Mouse (Mus musculus) brown adipose tissue, adult 24 weeks (tissue): Measurements from ENCODE around the gene Ccdc103. TPM values are rescaled to one million over a fixed set of nuclear protein-coding genes. Genes with fewer than 3 reads are reported as not detected.

ENCODE experiments used
- H3K27ac ChIP-seq: fragments of 200-500 bp; replicated peaks from 2 replicates; pipeline ENCODE4 v1.5.1; 2012; ENCODE audit warnings: low read depth, mild to moderate bottlenecking, low read length
- H3K4me1 ChIP-seq: fragments of 200-500 bp; 2 replicates; pipeline ENCODE4 v1.6.1; 2012; ENCODE audit warnings: low read length, mixed read lengths; ENCODE audit not compliant: control insufficient read depth, insufficient read depth, insufficient read length
- H3K4me3 ChIP-seq: fragments of 200-500 bp; 2 replicates; pipeline ENCODE4 v1.5.1; 2012; ENCODE audit warnings: low read depth, mild to moderate bottlenecking, low read length, moderate library complexity; ENCODE audit not compliant: insufficient read depth
- polyA plus RNA-seq: library from polyadenylated mRNA; stranded (reverse); fragments of >200 nt; gene quantifications from 2 replicates; pipeline ENCODE4 v1.2.4, GENCODE M21; 2012; ENCODE audit not compliant: missing spikeins, insufficient read depth, insufficient read length

The Ccdc103 gene
- polyA plus RNA-seq, 1 experiment: not detected

DNA sequence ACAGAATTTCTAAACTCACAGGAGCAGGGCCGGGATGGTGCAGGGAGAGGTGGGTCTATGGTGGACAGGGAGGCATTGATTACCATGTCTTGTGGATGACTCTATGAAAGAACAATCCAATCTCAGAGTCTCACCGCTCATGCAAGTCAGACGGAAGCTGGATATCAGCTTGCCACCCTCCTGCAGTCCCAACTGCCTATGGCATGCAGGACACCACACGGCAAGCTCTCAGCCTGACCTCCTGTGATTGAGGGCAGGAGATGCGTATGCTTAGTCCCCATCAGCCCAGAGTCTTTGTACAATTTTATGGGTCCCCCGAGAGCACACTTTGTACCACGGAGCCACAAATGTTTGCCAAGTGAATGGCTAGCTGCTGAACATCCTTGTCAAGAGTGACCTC is 22.6 kb downstream of the Ccdc103 start:
- Histone ChIP-seq H3K4me1 (no peaks in the 10 kb centered on the region), H3K4me3 (no peak overlapping the region), H3K27ac (no peak overlapping the region)

DNA sequence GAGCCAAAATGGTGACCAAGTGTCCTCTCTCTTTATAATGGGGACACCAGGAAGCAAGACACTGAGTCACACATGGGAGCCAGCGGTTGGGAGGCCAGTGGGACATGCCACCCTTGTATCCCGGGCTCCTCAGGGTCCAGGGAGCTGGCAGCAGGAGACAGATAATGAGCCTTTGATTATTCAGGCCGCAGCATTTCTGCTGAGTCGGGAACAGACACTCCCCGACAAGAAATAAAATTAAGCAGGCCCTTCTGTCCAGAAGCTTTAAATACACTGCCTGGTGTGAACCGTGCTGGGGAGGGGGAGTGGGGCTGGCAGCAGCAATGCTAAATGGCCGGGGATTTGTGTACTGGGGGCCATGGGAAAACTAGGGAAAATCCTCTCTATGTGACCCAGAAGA is 30.4 kb downstream of the Ccdc103 start:
- no peak overlapping the region for H3K4me3 ChIP-seq
- H3K27ac ChIP-seq: no peak overlapping the region
- no peaks in the 10 kb centered on the region for H3K4me1 ChIP-seq

DNA sequence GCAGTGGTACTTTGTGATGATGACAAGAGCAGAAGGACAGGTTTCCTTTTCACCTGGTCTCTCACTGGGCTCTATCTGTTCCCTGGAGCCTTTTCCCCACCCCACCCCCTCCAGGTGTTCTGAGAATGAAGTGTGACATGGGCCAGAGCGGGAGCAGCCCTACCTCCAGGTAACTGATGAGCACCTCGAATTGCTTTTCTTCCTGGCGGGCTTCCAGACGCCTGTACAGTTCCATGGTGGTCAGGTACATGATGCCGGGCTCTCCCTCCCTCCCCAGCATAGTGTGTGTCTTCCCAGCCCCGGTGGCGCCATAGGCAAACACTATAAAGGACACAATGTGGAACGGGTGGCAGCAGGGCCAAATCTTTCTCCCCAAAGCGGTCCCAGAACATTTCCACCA is 34.4 kb downstream of the Ccdc103 start:
- Histone ChIP-seq H3K27ac (no peak overlapping the region), H3K4me1 (no peaks in the 10 kb centered on the region), H3K4me3 (no peak overlapping the region)

DNA sequence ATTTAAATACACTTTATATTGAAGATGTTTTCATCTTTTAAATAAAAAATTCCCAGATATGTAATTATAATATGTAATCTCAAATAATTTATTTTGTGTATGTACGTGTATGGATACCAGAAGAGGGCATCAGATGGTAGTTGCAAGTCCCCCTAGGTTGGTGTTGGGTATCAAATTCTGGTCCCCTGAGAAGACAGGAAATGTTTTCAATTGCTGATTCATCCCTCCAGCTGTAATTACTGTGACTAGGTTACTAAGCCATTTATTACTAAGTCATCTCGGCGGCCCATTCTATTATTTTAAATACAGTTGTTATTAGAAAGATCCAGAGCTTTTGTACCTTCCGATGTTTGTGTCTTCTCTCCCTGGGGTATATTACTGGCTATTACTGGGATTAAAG is 37.1 kb downstream of the Ccdc103 start:
- Histone ChIP-seq H3K4me3 (no peak overlapping the region), H3K27ac (no peak overlapping the region), H3K4me1 (no peaks in the 10 kb centered on the region)

DNA sequence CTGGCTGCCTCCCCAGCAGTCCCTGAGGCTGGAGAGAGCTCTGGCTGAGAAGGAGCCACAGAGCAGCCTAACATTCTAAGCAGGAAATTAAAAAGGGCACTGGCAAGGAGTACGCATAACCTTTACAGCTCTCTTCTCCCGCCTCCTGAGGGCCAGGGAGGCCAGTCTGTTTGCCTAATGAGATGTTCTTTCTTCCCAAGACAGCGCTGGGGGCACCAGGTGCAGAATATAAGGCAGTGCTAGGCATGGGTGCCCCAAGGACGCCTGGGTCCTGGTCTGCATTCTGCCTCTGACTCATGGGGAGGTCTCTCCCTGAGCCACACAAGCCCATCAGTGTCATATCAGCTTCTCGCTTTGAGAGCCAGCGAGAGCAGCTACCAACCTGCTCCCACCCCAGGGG is 40.5 kb downstream of the Ccdc103 start:
- H3K4me1 ChIP-seq: no peaks in the 10 kb centered on the region
- H3K4me3 ChIP-seq: no peak overlapping the region
- H3K27ac ChIP-seq: no peak overlapping the region

DNA sequence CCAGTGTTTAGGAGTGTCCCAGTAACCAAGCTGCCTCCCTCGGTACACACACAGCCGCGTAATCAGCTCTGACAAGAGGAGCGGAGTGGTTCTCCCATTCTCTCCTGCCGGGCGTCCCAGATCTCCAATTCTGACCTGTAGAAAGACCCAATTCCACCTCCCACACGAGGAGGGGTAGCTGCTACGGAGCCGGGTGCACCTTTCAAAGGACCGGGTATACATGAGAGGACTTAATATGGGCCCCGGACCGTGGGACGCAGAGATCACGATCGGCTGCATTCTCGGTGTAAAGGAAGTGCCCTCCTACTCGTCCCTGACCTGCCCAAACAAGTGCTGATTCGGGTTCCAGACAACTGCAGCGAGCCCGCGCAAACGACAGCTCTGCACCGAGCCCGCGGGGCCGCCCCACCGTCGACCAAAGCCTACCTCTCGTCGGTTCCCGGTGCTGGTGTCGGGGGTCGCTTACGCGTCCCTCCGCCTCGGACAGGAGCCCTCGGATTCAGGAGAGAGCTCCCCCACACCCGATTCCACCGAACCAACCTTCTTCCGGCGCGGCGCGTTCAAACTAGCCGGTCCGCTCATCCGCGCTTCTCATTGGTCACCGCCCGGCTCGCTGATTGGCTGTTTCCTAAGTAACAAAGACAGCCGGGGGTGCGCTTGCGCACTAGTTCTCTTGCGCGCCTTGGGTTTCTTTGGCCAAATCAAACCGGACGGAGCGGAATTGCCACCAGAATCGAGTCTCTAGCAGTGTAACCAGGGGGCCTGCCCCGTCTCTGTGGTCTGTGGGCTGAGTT is 43.8 kb downstream of the Ccdc103 start, which contains the start of gene Kif18b:
Gene Kif18b (minus strand): TSS at position 568 of the 794 bp plus-strand sequence.
- H3K4me1 ChIP-seq: no peaks in the 10 kb centered on the region
- H3K27ac ChIP-seq: no peak within 1 kb of the TSS
- peak within 1 kb of the TSS; percentile 80 for H3K4me3 ChIP-seq

DNA sequence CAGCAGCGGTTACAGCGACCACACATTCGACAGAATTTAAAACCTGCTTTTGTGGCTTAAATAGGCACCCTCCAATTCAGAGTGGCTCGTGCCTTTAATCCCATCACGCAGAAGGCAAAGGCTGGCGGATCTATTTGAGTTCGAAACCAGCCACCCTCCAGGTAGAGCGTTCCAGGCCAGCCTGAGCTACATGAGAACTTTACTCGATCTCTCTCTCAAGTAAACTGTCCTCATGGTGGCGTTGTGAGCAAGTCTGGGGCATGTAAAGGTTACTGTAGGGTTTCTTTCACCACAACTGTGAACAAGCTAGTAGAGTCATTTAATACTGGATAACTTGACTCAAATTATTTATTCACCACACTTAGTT is 44.3 kb downstream of the Ccdc103 start:
- H3K4me3 ChIP-seq: peak overlapping the region; percentile 70
- no peak overlapping the region for H3K27ac ChIP-seq

DNA sequence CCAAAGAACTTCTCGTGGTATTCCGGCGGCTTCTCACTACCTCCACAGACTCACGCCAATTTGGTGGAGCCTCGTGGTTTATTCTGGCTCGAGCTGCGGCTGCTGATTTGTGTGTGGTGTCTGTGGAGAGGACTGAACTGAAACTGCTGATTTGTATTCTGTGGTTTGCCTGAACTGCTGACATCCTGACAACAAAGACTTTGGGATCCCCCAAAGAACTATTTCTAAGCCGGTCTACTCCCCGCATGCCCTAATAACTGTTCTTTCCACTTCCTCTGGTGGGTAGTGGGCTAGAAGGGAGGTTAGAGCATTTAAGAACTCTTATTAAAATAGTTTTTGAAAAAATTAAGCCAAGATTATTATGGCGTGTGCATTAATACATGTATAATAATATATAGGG is 49.7 kb downstream of the Ccdc103 start:
- Histone ChIP-seq H3K4me3 (no peak overlapping the region), H3K4me1 (no peaks in the 10 kb centered on the region)

More for the DNA sequence above, 44.3 kb downstream of the Ccdc103 start:
- no peaks in the 10 kb centered on the region for H3K4me1 ChIP-seq

More for the DNA sequence above, 49.7 kb downstream of the Ccdc103 start:
- no peak overlapping the region for H3K27ac ChIP-seq

Other genes with a start within 250 kb of the Ccdc103 start
- not detected in 2 replicates for gene Meioc, start 217.5 kb upstream of the Ccdc103 start, polyA plus RNA-seq
- gene Ccdc43, start 183.4 kb upstream of the Ccdc103 start, polyA plus RNA-seq: 19.3 and 27.5 TPM in 2 replicates
- gene Adam11, start 119.8 kb upstream of the Ccdc103 start, polyA plus RNA-seq: 0.59 and 1.4 TPM in 2 replicates
- 4.6 and 5.0 TPM in 2 replicates for gene Gjc1, start 61.5 kb upstream of the Ccdc103 start, polyA plus RNA-seq
- gene Higd1b, start 45.4 kb upstream of the Ccdc103 start, polyA plus RNA-seq: 8.1 and 20.1 TPM in 2 replicates
- gene Eftud2, start 219 bp upstream of the Ccdc103 start, polyA plus RNA-seq: 30.9 and 32.6 TPM in 2 replicates
- not detected in 2 replicates for gene Fam187a, start 4.0 kb downstream of the Ccdc103 start, polyA plus RNA-seq
- gene Gfap, start 19.7 kb downstream of the Ccdc103 start, polyA plus RNA-seq: not detected in 2 replicates
- gene Kif18b, start 43.9 kb downstream of the Ccdc103 start, polyA plus RNA-seq: not detected in 2 replicates
- gene C1ql1, start 65.5 kb downstream of the Ccdc103 start, polyA plus RNA-seq: not detected in 2 replicates
- 52.6 and 57.2 TPM in 2 replicates for gene Nmt1, start 147.0 kb downstream of the Ccdc103 start, polyA plus RNA-seq
- gene Dcakd, start 147.1 kb downstream of the Ccdc103 start, polyA plus RNA-seq: 25.6 and 25.9 TPM in 2 replicates
- gene Plcd3, start 220.5 kb downstream of the Ccdc103 start, polyA plus RNA-seq: 6.1 and 6.2 TPM in 2 replicates
- 95.3 and 183 TPM in 2 replicates for gene Acbd4, start 220.5 kb downstream of the Ccdc103 start, polyA plus RNA-seq
- gene Hexim1, start 235.0 kb downstream of the Ccdc103 start, polyA plus RNA-seq: 36.0 and 40.8 TPM in 2 replicates